Mouse (Mus musculus): ENCODE results near the gene Scn8a.

Gene Scn8a

DNA sequence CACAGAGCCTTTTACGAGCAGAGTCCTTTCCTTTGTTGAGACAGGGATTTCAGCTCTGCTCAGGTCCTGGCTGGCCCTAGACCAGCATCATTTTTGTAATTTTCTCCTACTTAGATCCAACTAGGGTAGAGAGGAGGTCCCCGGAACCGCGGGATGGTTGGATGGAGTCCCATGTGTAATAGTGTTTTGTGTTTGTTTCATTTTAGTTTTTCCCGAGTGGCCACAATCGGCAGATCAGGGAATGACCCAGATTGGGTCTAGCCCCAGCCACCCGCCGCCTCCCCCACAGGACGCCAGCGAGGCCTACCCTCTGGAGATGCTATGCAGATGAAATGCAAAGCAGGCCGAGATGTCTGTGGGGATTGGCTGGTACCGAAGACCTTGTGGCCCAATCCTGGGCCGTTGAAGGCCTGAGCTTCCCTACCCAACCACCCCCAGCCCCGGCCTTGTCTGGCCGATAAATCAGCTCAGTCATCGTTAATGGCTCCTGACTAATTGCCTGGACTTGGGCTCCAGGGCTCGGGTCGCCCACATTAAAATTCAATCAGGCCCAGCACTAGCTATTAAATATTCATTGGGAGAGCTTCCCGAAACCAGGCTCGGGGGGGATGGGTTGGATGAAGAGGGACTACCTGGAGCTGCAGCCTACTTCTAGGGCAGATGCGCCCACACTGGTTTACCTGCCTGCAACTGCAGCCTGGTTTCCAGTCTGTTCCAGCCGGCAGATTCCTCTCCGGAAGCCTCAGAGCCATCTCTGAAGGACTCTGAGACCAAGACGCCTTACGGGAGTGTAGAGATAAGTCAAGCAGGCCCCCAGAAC lies 223.4 kb downstream of the Scn8a start:
- in situ Hi-C loops (cut with MseI, MboI) = no loop called here

DNA sequence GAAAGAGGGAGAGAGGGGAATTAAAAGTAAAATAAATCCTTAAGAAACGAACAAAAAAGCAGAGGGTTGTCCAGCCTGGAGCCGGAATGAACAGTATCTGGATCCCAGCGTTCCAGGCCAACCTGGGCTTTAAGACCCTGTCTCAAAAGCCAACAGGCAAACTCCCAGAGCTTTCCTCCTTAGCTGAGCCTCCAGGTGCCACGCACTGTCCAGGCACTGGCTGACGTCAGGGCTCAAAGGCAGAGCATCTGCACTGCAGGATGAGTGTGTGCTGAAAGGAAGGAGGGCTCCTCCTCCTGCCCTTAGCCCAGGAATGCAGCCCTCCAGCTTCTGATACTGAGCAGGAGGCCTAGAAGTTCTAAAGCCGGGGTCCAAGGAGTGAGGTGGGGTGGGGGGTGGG lies 224.3 kb downstream of the Scn8a start:
- in situ Hi-C loops (cut with MseI, MboI) = no loop called here

DNA sequence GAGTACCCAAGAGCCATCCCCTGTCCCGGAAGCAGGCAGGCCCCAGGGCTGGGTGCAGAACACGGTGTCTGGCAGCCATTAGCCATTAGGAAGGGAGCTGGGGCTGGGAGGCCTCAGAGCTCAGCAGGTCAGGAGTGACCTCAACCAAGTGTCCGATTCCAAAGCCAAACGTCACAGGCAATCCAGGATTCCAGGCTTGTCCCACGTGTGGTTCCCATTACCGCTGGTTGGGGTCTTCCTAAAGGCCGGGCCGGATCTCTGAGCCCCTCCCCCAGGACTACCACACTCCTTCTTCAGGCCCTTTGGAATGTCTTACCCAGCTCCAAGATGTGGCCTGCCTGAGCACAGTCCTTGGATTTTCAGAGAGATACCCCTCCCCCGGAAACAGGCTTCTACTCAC lies 225.3 kb downstream of the Scn8a start:
- in situ Hi-C loops (cut with MseI, MboI) = no loop called here

DNA sequence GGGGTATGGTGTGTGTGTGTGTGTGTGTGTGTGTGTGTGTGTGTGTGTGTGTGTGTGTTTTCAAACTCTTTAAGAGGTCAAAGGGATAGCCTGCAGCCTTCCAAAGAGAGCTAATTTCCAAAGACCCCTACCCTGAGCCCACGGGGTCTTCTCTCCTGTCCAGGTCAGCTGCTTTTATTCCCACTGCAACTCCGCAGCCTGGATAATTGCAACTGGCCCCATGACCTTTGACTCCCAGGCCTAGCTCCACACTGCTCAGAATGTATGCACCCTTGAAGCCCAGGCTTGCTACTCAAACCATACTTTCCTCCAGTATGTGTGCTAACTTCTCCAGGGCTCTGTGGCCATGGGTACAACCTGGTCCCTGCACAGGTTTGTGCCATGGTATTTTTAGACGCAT lies 225.7 kb downstream of the Scn8a start:
- in situ Hi-C loops (cut with MseI, MboI) = no loop called here
